Mouse (Mus musculus) monocyte, adult 5-6 weeks (primary cell): ENCODE results near the gene Igf1r. TPM values are rescaled to one million over a fixed set of nuclear protein-coding genes. Genes with fewer than 3 reads are reported as not detected.

ENCODE experiments used
- ATAC-seq: fragments of 153-309, 156-312 bp; replicated peaks from 2 replicates; pipeline ENCODE4 v1.8.0; 2017; ENCODE audit warnings: mild to moderate bottlenecking; ENCODE audit not compliant: low TSS enrichment, insufficient number of reproducible peaks, severe bottlenecking, poor library complexity, low FRiP score
- total RNA-seq: library from RNA; stranded (forward); fragments of 200-1000, 200-491, 200-594 nt; gene quantifications from 3 replicates; pipeline ENCODE4 v1.2.3, GENCODE M21; 2017

The Igf1r gene
- total RNA-seq, 1 experiment from 2014 or later = 9.1 TPM

- no peak for ATAC-seq
Observed at GRCm38 (mm10) chr7:68227621-68228020, 275.0 kb downstream of the Igf1r start.

GRCm38 (mm10) chr7:68228491-68228890 is 275.9 kb downstream of the Igf1r start:
- ATAC-seq = no peak

- ATAC-seq = no peak
Observed at GRCm38 (mm10) chr7:68230831-68231230, 278.2 kb downstream of the Igf1r start.

GRCm38 (mm10) chr7:68232521-68232920 is 279.9 kb downstream of the Igf1r start:
- no peak for ATAC-seq

GRCm38 (mm10) chr7:68233619-68234223 is 281.1 kb downstream of the Igf1r start:
- ATAC-seq = no peak

GRCm38 (mm10) chr7:68236817-68237216 is 284.2 kb downstream of the Igf1r start:
- no peak for ATAC-seq

GRCm38 (mm10) chr7:68239220-68239827 is 286.7 kb downstream of the Igf1r start:
- ATAC-seq = no peak

GRCm38 (mm10) chr7:68241205-68241604 is 288.6 kb downstream of the Igf1r start:
- no peak for ATAC-seq

GRCm38 (mm10) chr7:68245681-68246080 is 293.1 kb downstream of the Igf1r start:
- ATAC-seq = no peak

GRCm38 (mm10) chr7:68246249-68246648 is 293.6 kb downstream of the Igf1r start:
- no peak for ATAC-seq

- ATAC-seq = no peak
Observed at GRCm38 (mm10) chr7:68250411-68250810, 297.8 kb downstream of the Igf1r start.

- no peak for ATAC-seq
Observed at GRCm38 (mm10) chr7:68250902-68251301, 298.3 kb downstream of the Igf1r start.

GRCm38 (mm10) chr7:68257767-68258166 is 305.1 kb downstream of the Igf1r start:
- no peak for ATAC-seq

- no peak for ATAC-seq
Observed at GRCm38 (mm10) chr7:68258326-68259150, 305.9 kb downstream of the Igf1r start.

GRCm38 (mm10) chr7:68259523-68260081 is 307.0 kb downstream of the Igf1r start:
- no peak for ATAC-seq

GRCm38 (mm10) chr7:68262612-68263200 is 310.1 kb downstream of the Igf1r start:
- no peak for ATAC-seq

- no peak for ATAC-seq
Observed at GRCm38 (mm10) chr7:68263346-68264027, 310.9 kb downstream of the Igf1r start.

GRCm38 (mm10) chr7:68264028-68264453 is 311.4 kb downstream of the Igf1r start, which contains the start of gene Pgpep1l:
Gene Pgpep1l (minus strand): TSS chr7:68264233.
- ATAC-seq = no peak
